In genomic region chr12:28800423-28800822, GRCm38 (mm10) we compare ENCODE assay signal across 10 mouse cellular contexts. TPM values are rescaled to one million over a fixed set of nuclear protein-coding genes. Genes with fewer than 3 reads are reported as not detected.
DNase-seq lines count a peak whose midpoint lies in the region; ATAC-seq and TF ChIP-seq lines count a peak whose summit lies in the region.
"Had no signal": no experiment of that assay in that cellular context is flagged by ENCODE, and none has a peak within 500 bp of the region (broad histone marks: within the 10 kb centered on the region; RNA-seq: fewer than 3 reads in every experiment).

No protein-coding gene starts in this region.

- H3K4me3 ChIP-seq in liver, adult 2 months (ENCODE audit: insufficient read depth, low read depth, low read length), result peak overlapping the region; percentile 30; the same call in 1 of the 2 replicates
- H3K4me3 ChIP-seq in forebrain, embryonic 13.5 days, result no peak overlapping the region
- peak overlapping the region; percentile 9; the same call in 1 of the 2 replicates for H3K4me3 ChIP-seq in limb, embryonic 10.5 days
- no peak overlapping the region for H3K4me3 ChIP-seq in neural tube, embryonic 15.5 days (replicated peaks)
- H3K4me3 ChIP-seq: liver, embryonic 12.5 days; stomach, embryonic 15.5 days had no signal

- H3K9ac ChIP-seq in liver, adult 2 months (ENCODE audit: low read depth, low read length), result 0 out of 2 replicates have a peak overlapping the region, but pooled peaks have one; percentile 8
- H3K9ac ChIP-seq in forebrain, embryonic 13.5 days, result peak overlapping the region; percentile 10; the same call in 1 of the 2 replicates
- H3K9ac ChIP-seq in neural tube, embryonic 15.5 days (replicated peaks), result no peak overlapping the region
- H3K9ac ChIP-seq: liver, embryonic 12.5 days; stomach, embryonic 15.5 days had no signal

- peak overlapping the region; percentile 50 for H3K27ac ChIP-seq in liver, adult 2 months (replicated peaks; ENCODE audit: insufficient read depth, low read depth, low read length)
- H3K27ac ChIP-seq in forebrain, embryonic 13.5 days, result peak overlapping the region; percentile 65
- peak overlapping the region; percentile 76 for H3K27ac ChIP-seq in limb, embryonic 10.5 days
- peak overlapping the region; percentile 30 for H3K27ac ChIP-seq in neural tube, embryonic 15.5 days (replicated peaks)
- H3K27ac ChIP-seq: liver, embryonic 12.5 days; stomach, embryonic 15.5 days had no signal

- H3K79me2 ChIP-seq in liver, adult 2 months (ENCODE audit: control insufficient read depth, insufficient read depth, low read length), result no peaks in the 10 kb centered on the region; the same call in 1 of the 2 replicates

- no peak for TF ChIP-seq CTCF in liver, adult 2 months (IDR thresholded peaks at IDR 0.05; ENCODE audit: low read depth, low read length)

- DNase-seq in liver, adult 2 months (ENCODE audit: extremely low read depth, low read depth, low spot score), result peak; percentile 90
- DNase-seq in liver, result no peak
- peak; percentile 44 for DNase-seq in limb, embryonic 10.5 days (ENCODE audit: low spot score)
- DNase-seq in layer of hippocampus, adult 11-12 months (ENCODE audit: low spot score), result no peak
- DNase-seq in left cerebral cortex, adult 11 months (ENCODE audit: low spot score), result no peak
- no peak for DNase-seq in heart, postnatal 10 days

- no peak for ATAC-seq in forebrain, embryonic 13.5 days
- peak; percentile 2; the same call in 1 of the 2 replicates for ATAC-seq in neural tube, embryonic 15.5 days (ENCODE audit: low FRiP score)
- ATAC-seq: liver, embryonic 12.5 days had no signal

- 9% methylated on average over 4 of the region's 4 CpGs for WGBS in liver, adult 2 months
- 70% methylated on average over 4 of the region's 4 CpGs for WGBS in forebrain, embryonic 13.5 days
- 53% methylated on average over 4 of the region's 4 CpGs for WGBS in limb, embryonic 10.5 days
- WGBS in neural tube, embryonic 15.5 days, result 67% methylated on average over 4 of the region's 4 CpGs

- H3K4me2 ChIP-seq in forebrain, embryonic 13.5 days, result no peak overlapping the region
- H3K4me2 ChIP-seq in neural tube, embryonic 15.5 days, result no peak overlapping the region
- H3K4me2 ChIP-seq: liver, embryonic 12.5 days; stomach, embryonic 15.5 days had no signal

- H3K4me1 ChIP-seq in liver, adult 2 months (ENCODE audit: control insufficient read depth, insufficient read depth, low read length), result peaks cover 30% of the 10 kb centered on the region
- H3K4me1 ChIP-seq in forebrain, embryonic 13.5 days, result peaks cover 62% of the 10 kb centered on the region
- H3K4me1 ChIP-seq in limb, embryonic 10.5 days, result peaks cover 61% of the 10 kb centered on the region
- H3K4me1 ChIP-seq in neural tube, embryonic 15.5 days, result peaks cover 25% of the 10 kb centered on the region

- no peak for TF ChIP-seq POLR2A in liver, adult 2 months (IDR thresholded peaks at IDR 0.05; ENCODE audit: extremely low read depth, insufficient read depth, low read length)

- intact Hi-C loops in heart, postnatal 10 days (cut with DNase I), result no loop called here

- no peaks in the 10 kb centered on the region for H3K36me3 ChIP-seq in liver, adult 2 months (ENCODE audit: control insufficient read depth, insufficient read depth, low read length)
- H3K36me3 ChIP-seq in forebrain, embryonic 13.5 days (ENCODE audit: poor library complexity, severe bottlenecking), result no peaks in the 10 kb centered on the region
- peaks cover 6% of the 10 kb centered on the region; the same call in 1 of the 2 replicates for H3K36me3 ChIP-seq in limb, embryonic 10.5 days
- H3K36me3 ChIP-seq in neural tube, embryonic 15.5 days, result no peaks in the 10 kb centered on the region
- H3K36me3 ChIP-seq: stomach, embryonic 15.5 days had no signal

- H3K9me3 ChIP-seq in forebrain, embryonic 13.5 days (replicated peaks), result peaks cover 9% of the 10 kb centered on the region
- 0 out of 2 replicates have a peak, but pooled peaks cover 2% of the 10 kb centered on the region for H3K9me3 ChIP-seq in limb, embryonic 10.5 days (replicated peaks)
- H3K9me3 ChIP-seq in neural tube, embryonic 15.5 days (replicated peaks), result no peaks in the 10 kb centered on the region
- H3K9me3 ChIP-seq: liver, embryonic 12.5 days; stomach, embryonic 15.5 days had no signal

- no peaks in the 10 kb centered on the region for H3K27me3 ChIP-seq in liver, adult 2 months (ENCODE audit: control insufficient read depth, insufficient read depth, low read length)
- no peaks in the 10 kb centered on the region for H3K27me3 ChIP-seq in forebrain, embryonic 13.5 days
- no peaks in the 10 kb centered on the region for H3K27me3 ChIP-seq in limb, embryonic 10.5 days (ENCODE audit: low read depth, poor library complexity, severe bottlenecking)
- no peaks in the 10 kb centered on the region for H3K27me3 ChIP-seq in neural tube, embryonic 15.5 days (replicated peaks)
- H3K27me3 ChIP-seq: liver, embryonic 12.5 days; stomach, embryonic 15.5 days had no signal

RNA-seq across cellular contexts. Expression of gene Eipr1, which starts 48.8 kb away (rescaled TPM):
- total RNA-seq in liver, adult 2 months (2014; rRNA removed), result 6.7 and 9.0 TPM in 2 replicates
- polyA plus RNA-seq in liver, adult 2 months (2012; rRNA removed), result 16.6 and 18.1 TPM in 2 replicates
- 56.6 and 66.1 TPM in 2 replicates for polyA plus RNA-seq in forebrain, embryonic 13.5 days (2015; fragmentation: Nextera tagmentation; extraction: Ambion mirVana)
- polyA plus RNA-seq in limb, embryonic 10.5 days (2016; fragmentation: Nextera tagmentation; extraction: Ambion mirVana), result 41.2 and 42.2 TPM in 2 replicates
- polyA plus RNA-seq in neural tube, embryonic 15.5 days (2015; fragmentation: Nextera tagmentation; extraction: Ambion mirVana), result 59.8 and 70.8 TPM in 2 replicates
- total RNA-seq in heart, postnatal 10 days (2021), result 10 to 100 TPM in 1 of 2 experiments, 1 to 10 TPM in 1; 9.8 to 11.2 TPM

RNA-seq across cellular contexts. Expression of gene Trappc12, which starts 50.2 kb away (rescaled TPM):
- total RNA-seq in liver, adult 2 months (2014; rRNA removed), result 17.2 and 18.1 TPM in 2 replicates
- polyA plus RNA-seq in liver, adult 2 months (2012; rRNA removed), result 13.1 and 14.3 TPM in 2 replicates
- polyA plus RNA-seq in forebrain, embryonic 13.5 days (2015; fragmentation: Nextera tagmentation; extraction: Ambion mirVana), result 37.8 and 42.9 TPM in 2 replicates
- 34.0 and 37.9 TPM in 2 replicates for polyA plus RNA-seq in limb, embryonic 10.5 days (2016; fragmentation: Nextera tagmentation; extraction: Ambion mirVana)
- 39.7 and 41.8 TPM in 2 replicates for polyA plus RNA-seq in neural tube, embryonic 15.5 days (2015; fragmentation: Nextera tagmentation; extraction: Ambion mirVana)
- 10 to 100 TPM; 27.1 to 31.4 TPM for total RNA-seq in heart, postnatal 10 days (2021)

Comparison
In these comparisons a context has a peak if more than half of its experiments do, and no peak if none do; other contexts are left out.
1. DNase-seq: peak in liver, adult 2 months (single experiment) and limb, embryonic 10.5 days (single experiment); none in liver (single experiment), layer of hippocampus, adult 11-12 months (single experiment), left cerebral cortex, adult 11 months (single experiment) and heart, postnatal 10 days (0 of 2).
2. H3K4me3 ChIP-seq: peak in liver, adult 2 months (single experiment) and limb, embryonic 10.5 days (single experiment); none in forebrain, embryonic 13.5 days (single experiment) and neural tube, embryonic 15.5 days (single experiment).
3. Peak in every context shown above with its lines, with median percentiles within 50 percentile points of each other: H3K27ac ChIP-seq.